Mouse (Mus musculus): ENCODE results near the gene Hoxc8.

DNA sequence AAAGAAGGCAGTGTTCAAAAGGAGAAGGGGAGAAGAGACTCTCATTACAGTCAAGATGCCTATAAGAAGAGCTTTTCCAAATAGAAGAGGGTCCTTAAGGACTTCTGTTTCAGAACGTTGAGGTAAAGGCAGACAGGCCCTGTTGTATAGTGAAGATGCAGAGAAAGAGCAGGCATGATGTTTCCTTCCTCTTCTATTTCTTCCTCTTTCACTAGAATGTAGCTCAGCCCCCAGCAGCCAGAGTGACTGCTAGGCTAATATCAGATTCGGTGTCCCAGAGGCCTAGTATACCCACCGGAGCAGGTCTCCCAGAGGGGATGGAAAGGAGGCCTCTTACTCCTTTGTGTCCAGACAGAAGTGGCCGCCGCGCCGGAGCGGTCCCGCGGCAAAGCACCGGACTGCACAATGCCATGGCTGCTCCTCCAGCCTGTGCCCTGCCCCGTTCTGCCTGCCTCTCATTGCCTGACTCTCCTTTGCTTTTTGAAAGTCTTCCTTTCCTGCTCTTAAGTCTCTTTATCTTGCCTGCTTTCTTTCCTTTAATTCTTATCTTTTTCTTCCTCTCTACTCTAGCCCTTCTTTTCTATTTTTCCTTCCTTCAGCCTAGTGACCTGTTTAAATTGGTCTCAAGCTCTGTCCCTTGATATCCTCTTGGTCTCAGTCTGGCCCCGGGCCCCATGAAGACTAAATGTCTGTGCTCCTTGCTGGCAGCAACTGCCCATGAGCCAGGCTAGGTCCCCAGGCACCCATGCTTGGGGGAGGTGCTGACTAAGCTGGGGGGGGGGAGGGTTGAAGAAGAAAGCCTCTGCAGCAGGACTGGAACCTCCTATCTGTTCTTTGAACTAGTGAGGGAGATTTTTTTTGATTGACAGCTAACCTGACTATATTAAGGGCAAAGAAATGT, 11.5 kb upstream of the Hoxc8 start:
- TF ChIP-seq EP300 (IDR thresholded peaks at IDR 0.05; ENCODE audit: low read depth), result no peak
- TF ChIP-seq CTCF (IDR thresholded peaks at IDR 0.05; ENCODE audit: low read depth), result no peak
